Mouse (Mus musculus): ENCODE results near the gene Hpse. TPM values are rescaled to one million over a fixed set of nuclear protein-coding genes. Genes with fewer than 3 reads are reported as not detected.

Hpse gene
- polyA plus RNA-seq, 1 experiment from 2014 or later: 1.7 TPM

GRCm38 (mm10) chr5:100716762-100717161 is 2.8 kb downstream of the Hpse start:
- Histone ChIP-seq H3K36me3 (no peaks in the 10 kb centered on the region), H3K4me1 (peaks cover 9% of the 10 kb centered on the region; the same call in 1 of the 2 replicates), H3K27ac (no peak overlapping the region), H3K27me3 (ENCODE audit: insufficient read depth, poor library complexity, severe bottlenecking) (peaks cover 40% of the 10 kb centered on the region), H3K4me3 (no peak overlapping the region), H3K9me3 (no peaks in the 10 kb centered on the region)
- no peak for DNase-seq (ENCODE audit: low spot score)
- WGBS: 91% methylated on average over 15 of the region's 15 CpGs

- 57% methylated on average over 6 of the region's 6 CpGs for WGBS
- Histone ChIP-seq H3K9me3 (no peaks in the 10 kb centered on the region), H3K27ac (no peak overlapping the region), H3K4me3 (no peak overlapping the region), H3K36me3 (no peaks in the 10 kb centered on the region), H3K4me1 (0 out of 2 replicates have a peak, but pooled peaks cover 7% of the 10 kb centered on the region), H3K27me3 (ENCODE audit: insufficient read depth, poor library complexity, severe bottlenecking) (no peaks in the 10 kb centered on the region)
- no peak for DNase-seq (ENCODE audit: low spot score)
These were observed 8.3 kb downstream of the Hpse start for GRCm38 (mm10) chr5:100711219-100711618.

GRCm38 (mm10) chr5:100710012-100710411 is 9.5 kb downstream of the Hpse start:
- DNase-seq (ENCODE audit: low spot score): no peak
- Histone ChIP-seq H3K27ac (no peak overlapping the region), H3K36me3 (no peaks in the 10 kb centered on the region), H3K4me1 (0 out of 2 replicates have a peak, but pooled peaks cover 7% of the 10 kb centered on the region), H3K4me3 (no peak overlapping the region), H3K27me3 (ENCODE audit: insufficient read depth, poor library complexity, severe bottlenecking) (no peaks in the 10 kb centered on the region), H3K9me3 (no peaks in the 10 kb centered on the region)
- 37% methylated on average over 2 of the region's 2 CpGs for whole genome bisulfite sequencing

DNA sequence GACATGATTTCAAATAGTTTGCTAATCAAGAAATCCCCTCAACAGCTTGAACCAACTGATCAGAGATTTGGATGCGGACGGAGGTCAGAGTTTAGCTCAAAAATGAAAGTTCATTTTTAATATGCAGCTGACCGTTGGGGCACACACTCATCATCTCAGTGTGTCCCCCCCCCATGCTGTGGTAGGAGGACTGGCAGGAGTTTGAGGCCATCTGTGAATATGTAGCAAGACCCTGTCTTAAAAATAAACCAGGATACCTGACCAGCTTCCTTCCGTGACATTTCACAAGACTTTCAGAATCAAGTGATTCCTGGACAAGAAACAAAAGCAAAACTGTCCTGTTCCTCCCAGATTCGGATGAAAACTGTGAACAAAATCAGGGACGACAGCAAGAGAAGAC is 10.5 kb downstream of the Hpse start:
- no peak for DNase-seq (ENCODE audit: low spot score)
- Histone ChIP-seq H3K36me3 (no peaks in the 10 kb centered on the region), H3K9me3 (no peaks in the 10 kb centered on the region), H3K27ac (no peak overlapping the region), H3K4me3 (no peak overlapping the region), H3K4me1 (0 out of 2 replicates have a peak, but pooled peaks cover 7% of the 10 kb centered on the region), H3K27me3 (ENCODE audit: insufficient read depth, poor library complexity, severe bottlenecking) (no peaks in the 10 kb centered on the region)
- WGBS: 86% methylated on average over 6 of the region's 6 CpGs

- no peak overlapping the region for H3K4me3 ChIP-seq
- H3K4me1 ChIP-seq: 0 out of 2 replicates have a peak, but pooled peaks cover 7% of the 10 kb centered on the region
- H3K36me3 ChIP-seq: no peaks in the 10 kb centered on the region
- no peak overlapping the region for H3K27ac ChIP-seq
- H3K27me3 ChIP-seq (ENCODE audit: insufficient read depth, poor library complexity, severe bottlenecking): no peaks in the 10 kb centered on the region
- whole genome bisulfite sequencing: 63% methylated on average over 8 of the region's 8 CpGs
- H3K9me3 ChIP-seq: no peaks in the 10 kb centered on the region
- no peak for DNase-seq (ENCODE audit: low spot score)
These were observed 12.8 kb downstream of the Hpse start for GRCm38 (mm10) chr5:100706675-100707074.

- Histone ChIP-seq H3K4me3 (no peak overlapping the region), H3K4me1 (no peaks in the 10 kb centered on the region), H3K27me3 (ENCODE audit: insufficient read depth, poor library complexity, severe bottlenecking) (no peaks in the 10 kb centered on the region), H3K9me3 (no peaks in the 10 kb centered on the region), H3K36me3 (no peaks in the 10 kb centered on the region), H3K27ac (no peak overlapping the region)
- WGBS: 92% methylated on average over 2 of the region's 2 CpGs
- DNase-seq (ENCODE audit: low spot score): no peak
These were observed 15.2 kb downstream of the Hpse start for GRCm38 (mm10) chr5:100704272-100704671.

- Histone ChIP-seq H3K27me3 (ENCODE audit: insufficient read depth, poor library complexity, severe bottlenecking) (no peaks in the 10 kb centered on the region), H3K4me3 (no peak overlapping the region), H3K4me1 (no peaks in the 10 kb centered on the region), H3K36me3 (no peaks in the 10 kb centered on the region), H3K9me3 (no peaks in the 10 kb centered on the region), H3K27ac (no peak overlapping the region)
- DNase-seq (ENCODE audit: low spot score): no peak
- WGBS: 90% methylated on average over 3 of the region's 3 CpGs
These were observed 17.2 kb downstream of the Hpse start for GRCm38 (mm10) chr5:100702325-100702724.

DNA sequence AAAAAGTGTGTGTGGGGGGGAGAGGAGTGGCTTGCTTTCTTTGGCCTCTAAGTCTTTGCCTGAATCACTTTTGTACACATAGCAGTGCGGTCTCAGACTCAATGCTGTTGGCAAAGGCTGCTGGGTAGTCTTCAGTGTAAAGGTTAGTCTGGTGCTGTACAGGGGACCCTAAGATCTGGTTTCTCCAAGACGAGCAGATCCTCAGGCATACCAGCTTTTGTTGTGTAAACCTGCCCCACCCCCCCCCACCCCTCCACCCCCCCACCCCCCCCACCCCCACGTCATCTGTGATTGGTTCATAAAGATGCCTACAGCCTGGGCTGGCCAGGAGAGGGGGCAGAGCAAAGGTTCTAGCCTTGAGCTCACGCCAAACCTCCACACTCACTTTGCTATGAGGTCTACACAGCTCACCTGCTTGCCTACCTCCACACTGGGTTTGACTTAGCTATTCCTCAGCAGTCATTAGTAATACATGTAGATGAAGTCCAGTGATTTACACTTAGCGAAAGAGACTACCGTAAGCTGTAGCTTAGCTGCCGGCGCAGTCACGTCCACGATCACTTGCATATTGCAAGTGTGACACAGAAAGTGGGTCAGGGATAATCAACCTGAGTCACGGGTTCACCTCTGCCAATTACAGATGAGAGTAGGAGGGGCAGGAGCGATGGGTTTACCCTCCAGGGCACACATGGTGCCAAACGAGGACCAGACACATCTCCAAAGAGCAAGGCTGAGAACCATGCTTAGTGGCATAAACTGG is 18.5 kb downstream of the Hpse start:
- H3K36me3 ChIP-seq: no peaks in the 10 kb centered on the region
- H3K4me1 ChIP-seq: no peaks in the 10 kb centered on the region
- no peaks in the 10 kb centered on the region for H3K9me3 ChIP-seq
- DNase-seq (ENCODE audit: low spot score): no peak
- WGBS: 78% methylated on average over 13 of the region's 13 CpGs
- H3K27me3 ChIP-seq (ENCODE audit: insufficient read depth, poor library complexity, severe bottlenecking): no peaks in the 10 kb centered on the region
- H3K27ac ChIP-seq: no peak overlapping the region
- no peak overlapping the region for H3K4me3 ChIP-seq

DNA sequence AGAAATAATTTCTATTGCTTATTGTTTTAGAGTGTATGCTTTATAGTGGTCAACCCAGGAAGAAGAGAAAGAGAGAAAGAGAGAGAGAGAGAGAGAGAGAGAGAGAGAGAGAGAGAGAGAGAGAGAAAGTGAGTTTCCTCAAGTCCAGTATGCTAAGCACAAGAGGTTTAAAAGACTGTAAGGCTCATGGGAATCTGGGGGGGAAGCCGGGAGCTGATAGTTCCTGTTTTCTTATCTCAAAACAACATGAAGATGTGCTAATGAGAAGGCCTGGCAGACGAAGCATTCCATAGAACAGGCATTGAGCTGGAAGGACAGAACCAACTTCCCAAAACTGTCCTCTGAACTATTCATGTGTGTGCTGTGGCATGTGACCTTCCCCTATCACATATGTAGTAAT is 21.6 kb downstream of the Hpse start:
- 10% methylated on average over 2 of the region's 2 CpGs for WGBS
- H3K4me3 ChIP-seq: no peak overlapping the region
- no peak for DNase-seq (ENCODE audit: low spot score)
- no peaks in the 10 kb centered on the region for H3K4me1 ChIP-seq
- no peaks in the 10 kb centered on the region for H3K36me3 ChIP-seq
- no peaks in the 10 kb centered on the region for H3K9me3 ChIP-seq
- H3K27ac ChIP-seq: no peak overlapping the region
- H3K27me3 ChIP-seq (ENCODE audit: insufficient read depth, poor library complexity, severe bottlenecking): no peaks in the 10 kb centered on the region

- Histone ChIP-seq H3K27me3 (ENCODE audit: insufficient read depth, poor library complexity, severe bottlenecking) (no peaks in the 10 kb centered on the region), H3K36me3 (no peaks in the 10 kb centered on the region), H3K4me1 (no peaks in the 10 kb centered on the region), H3K27ac (no peak overlapping the region), H3K4me3 (no peak overlapping the region), H3K9me3 (no peaks in the 10 kb centered on the region)
- 85% methylated on average over 2 of the region's 2 CpGs for WGBS
- no peak for DNase-seq (ENCODE audit: low spot score)
These were observed 22.1 kb downstream of the Hpse start for GRCm38 (mm10) chr5:100697398-100697797.

GRCm38 (mm10) chr5:100685631-100686030 is 33.9 kb downstream of the Hpse start:
- Histone ChIP-seq H3K9me3 (no peaks in the 10 kb centered on the region), H3K27ac (no peak overlapping the region), H3K36me3 (no peaks in the 10 kb centered on the region), H3K4me3 (no peak overlapping the region), H3K4me1 (no peaks in the 10 kb centered on the region), H3K27me3 (ENCODE audit: insufficient read depth, poor library complexity, severe bottlenecking) (no peaks in the 10 kb centered on the region)
- no peak for DNase-seq (ENCODE audit: low spot score)
- WGBS: 57% methylated on average over 4 of the region's 4 CpGs

DNA sequence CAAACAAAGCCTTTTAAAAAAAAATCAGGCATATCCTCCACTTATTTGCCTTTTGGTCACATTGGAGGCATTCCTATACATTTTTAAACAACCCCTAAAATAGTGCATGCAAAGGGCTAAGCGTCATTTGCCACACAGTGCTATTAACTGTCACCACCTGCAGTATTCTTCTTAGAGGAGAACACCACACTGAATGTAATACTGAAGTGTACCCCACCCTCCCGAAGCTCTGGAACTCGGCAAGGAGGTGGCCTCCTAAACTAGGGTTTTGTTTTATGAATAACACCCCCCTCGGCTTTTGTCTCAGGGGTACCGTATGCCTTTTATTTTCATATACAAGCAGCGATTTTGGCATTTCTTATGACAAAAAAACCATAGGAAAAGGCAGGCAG is 39.0 kb downstream of the Hpse start:
- no peak overlapping the region for H3K27ac ChIP-seq
- no peak for DNase-seq (ENCODE audit: low spot score)
- H3K9me3 ChIP-seq: no peaks in the 10 kb centered on the region
- 73% methylated on average over 6 of the region's 6 CpGs for WGBS
- H3K4me3 ChIP-seq: no peak overlapping the region
- 0 out of 2 replicates have a peak, but pooled peaks cover 5% of the 10 kb centered on the region for H3K27me3 ChIP-seq (ENCODE audit: insufficient read depth, poor library complexity, severe bottlenecking)
- H3K36me3 ChIP-seq: no peaks in the 10 kb centered on the region
- no peaks in the 10 kb centered on the region for H3K4me1 ChIP-seq

DNA sequence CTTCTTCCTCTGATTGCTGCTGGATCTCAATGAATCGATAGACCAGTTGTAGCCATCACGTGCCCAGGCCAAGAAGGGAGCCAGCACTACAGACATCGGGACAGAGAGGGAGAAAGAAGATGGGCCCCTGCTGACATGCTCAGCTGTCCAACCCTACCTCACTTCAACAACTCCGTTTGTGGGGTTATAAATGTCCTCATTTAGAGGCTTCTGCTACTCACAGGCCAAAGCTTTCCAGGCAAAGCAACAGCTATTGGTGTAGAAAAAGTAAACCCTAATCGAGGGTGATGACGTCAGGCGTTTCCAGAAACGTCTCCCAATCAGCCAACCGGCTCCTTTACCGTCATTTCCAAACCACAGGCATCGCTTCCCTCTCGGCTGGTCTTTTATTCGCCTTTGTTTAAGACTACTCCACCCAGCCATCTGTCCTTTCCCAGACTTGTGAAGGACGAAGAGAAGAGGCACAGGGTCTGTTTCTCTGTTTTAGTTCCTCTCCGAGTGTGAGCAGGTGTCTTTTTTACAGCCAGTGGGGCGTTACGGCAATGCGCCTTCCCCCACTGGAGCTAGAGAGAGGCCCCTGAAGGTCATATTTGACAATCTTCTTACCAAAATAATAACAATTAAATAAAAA is 39.5 kb downstream of the Hpse start:
- 75% methylated on average over 18 of the region's 18 CpGs for WGBS
- Histone ChIP-seq H3K4me3 (no peak overlapping the region), H3K4me1 (no peaks in the 10 kb centered on the region), H3K36me3 (no peaks in the 10 kb centered on the region), H3K9me3 (no peaks in the 10 kb centered on the region), H3K27ac (no peak overlapping the region), H3K27me3 (ENCODE audit: insufficient read depth, poor library complexity, severe bottlenecking) (0 out of 2 replicates have a peak, but pooled peaks cover 5% of the 10 kb centered on the region)
- DNase-seq (ENCODE audit: low spot score): no peak
